Mouse (Mus musculus): ENCODE measurements around the gene Tshz3.

GRCm38 (mm10) chr7:36707266-36707665 is 9.3 kb downstream of the Tshz3 start:
- no peak for TF ChIP-seq CTCF (IDR thresholded peaks at IDR 0.05; ENCODE audit: control insufficient read depth, insufficient read depth, low read length)
- TF ChIP-seq POLR2A (IDR thresholded peaks at IDR 0.05; ENCODE audit: borderline replicate concordance, control insufficient read depth, low read depth, low read length), result no peak
